Mouse (Mus musculus): ENCODE measurements around the gene Wwox.

- TF ChIP-seq POLR2A (IDR thresholded peaks at IDR 0.05; ENCODE audit: borderline replicate concordance, control insufficient read depth, low read depth, low read length) = no peak
- TF ChIP-seq CTCF (IDR thresholded peaks at IDR 0.05; ENCODE audit: control insufficient read depth, insufficient read depth, low read length) = no peak
Observed at GRCm38 (mm10) chr8:114875161-114875560, 435.7 kb downstream of the Wwox start.
